Mouse (Mus musculus) CH12.LX (cell line): ENCODE measurements around the gene Trpc7.

Experiments
- CTCF ChIP-seq, 2 experiments: IDR thresholded peaks in 1 of 2; conservative IDR thresholded peaks in 1 of 2; 2 replicates each; pipeline ENCODE4 v1.5.1; 2011 to 2012; ENCODE audit warnings: low read depth in 2 of 2, low read length in 2 of 2, improper control_type of control experiment in 1 of 2, inconsistent platforms in 1 of 2, mild to moderate bottlenecking in 1 of 2, moderate library complexity in 1 of 2
- ETS1 ChIP-seq: conservative IDR thresholded peaks from 2 replicates; pipeline ENCODE4 v1.6.1; 2012; ENCODE audit warnings: low read depth, mild to moderate bottlenecking, inconsistent platforms, low read length, improper control_type of control experiment, moderate library complexity
- MAFK ChIP-seq: IDR thresholded peaks from 2 replicates; pipeline ENCODE4 v1.6.1; 2011; ENCODE audit warnings: low read length, improper control_type of control experiment; ENCODE audit not compliant: insufficient replicate concordance
- MAX ChIP-seq: IDR thresholded peaks from 2 replicates; pipeline ENCODE4 v1.6.1; 2011; ENCODE audit warnings: low read length, improper control_type of control experiment
- NELFE ChIP-seq: IDR thresholded peaks from 2 replicates; pipeline ENCODE4 v1.6.1; 2011; ENCODE audit warnings: low read depth, low read length, improper control_type of control experiment
- POLR2A ChIP-seq: IDR thresholded peaks from 2 replicates; pipeline ENCODE4 v1.6.1; 2011; ENCODE audit warnings: low read depth, mild to moderate bottlenecking, improper control_type of control experiment, low read length
- USF2 ChIP-seq: conservative IDR thresholded peaks from 2 replicates; pipeline ENCODE4 v1.6.1; 2011; ENCODE audit warnings: low read depth, low read length, improper control_type of control experiment

DNA sequence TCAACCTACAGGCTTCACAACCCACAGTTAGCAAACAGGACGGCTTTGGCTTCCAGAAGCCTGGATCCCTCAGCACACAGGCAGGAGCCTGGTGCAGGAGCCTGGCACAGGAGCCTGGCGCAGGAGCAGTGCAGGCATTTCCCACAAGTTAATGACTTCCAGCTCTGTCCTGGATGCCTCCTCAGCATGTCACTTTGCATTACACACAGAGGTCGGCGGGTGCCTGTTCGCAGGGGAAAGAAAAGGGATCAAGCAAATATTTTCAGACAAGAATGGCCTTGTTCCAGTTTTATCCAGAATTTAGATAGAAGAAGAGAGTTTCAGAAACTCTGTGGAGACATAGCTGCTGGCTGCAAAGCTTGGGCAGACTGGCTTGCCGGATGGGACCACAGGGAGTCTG is 33.8 kb downstream of the Trpc7 start:
- no peak for TF ChIP-seq ETS1
- no peak for TF ChIP-seq POLR2A
- no peak for TF ChIP-seq MAX
- TF ChIP-seq MAFK, result no peak
- no peak for TF ChIP-seq CTCF (conservative IDR thresholded peaks at IDR 0.05 in 1 of 2, IDR thresholded peaks at IDR 0.05 in 1 of 2; ENCODE audit: low read depth in 2 of 2, low read length in 2 of 2)
- no peak for TF ChIP-seq USF2
- no peak for TF ChIP-seq NELFE
